ENCODE assay signal across 31 mouse cellular contexts in genomic region chr6:85180036-85180435, GRCm38 (mm10). TPM values are rescaled to one million over a fixed set of nuclear protein-coding genes. Genes with fewer than 3 reads are reported as not detected.
DNase-seq lines count a peak whose midpoint lies in the region; ATAC-seq and TF ChIP-seq lines count a peak whose summit lies in the region.
"Had no signal": no experiment of that assay in that cellular context is flagged by ENCODE, and none has a peak within 500 bp of the region (broad histone marks: within the 10 kb centered on the region; RNA-seq: fewer than 3 reads in every experiment).

No protein-coding gene starts in this region.

- peak; percentile 78 for DNase-seq in kidney, adult 18-20 months
- peak; percentile 43 for DNase-seq in liver, adult 2 months (ENCODE audit: extremely low read depth, low read depth, low spot score)
- no peak for DNase-seq in liver, postnatal 0 days
- DNase-seq in kidney, postnatal 25 days: peak; percentile 75 to 89
- DNase-seq: adrenal gland, postnatal 10 days; adrenal gland, postnatal 36 days; B cell, adult 2 months; cerebellum, adult 18-20 months; cerebellum, adult 9-10 months; cerebellum, postnatal 14 days; gastrocnemius, postnatal 10 days; gastrocnemius, postnatal 36 days; heart, adult 2 months; heart, postnatal 14 days; heart, postnatal 4 days had no signal

- H3K4me3 ChIP-seq in kidney, embryonic 14.5 days (ENCODE audit: low read length): no peak overlapping the region
- no peak overlapping the region for H3K4me3 ChIP-seq in liver, adult 2 months (ENCODE audit: insufficient read depth, low read depth, low read length)
- no peak overlapping the region for H3K4me3 ChIP-seq in liver, postnatal 0 days (ENCODE audit: low read depth, low read length)
- H3K4me3 ChIP-seq in intestine, postnatal 0 days (ENCODE audit: low read depth, low read length): no peak overlapping the region
- H3K4me3 ChIP-seq: forebrain, embryonic 10.5 days; forebrain, embryonic 13.5 days; heart, adult 2 months; heart, embryonic 10.5 days; heart, embryonic 13.5 days had no signal

- no peak for TF ChIP-seq CTCF in liver, adult 2 months (IDR thresholded peaks at IDR 0.05; ENCODE audit: low read depth, low read length)
- TF ChIP-seq CTCF in liver, postnatal 0 days (IDR thresholded peaks at IDR 0.05; ENCODE audit: low read depth): no peak
- TF ChIP-seq CTCF in intestine, postnatal 0 days (IDR thresholded peaks at IDR 0.05; ENCODE audit: low read depth): no peak

- no peaks in the 10 kb centered on the region for H3K4me1 ChIP-seq in kidney, embryonic 14.5 days (ENCODE audit: control insufficient read depth, insufficient read depth, low read length)
- no peaks in the 10 kb centered on the region for H3K4me1 ChIP-seq in liver, adult 2 months (ENCODE audit: control insufficient read depth, insufficient read depth, low read length)
- no peaks in the 10 kb centered on the region for H3K4me1 ChIP-seq in liver, postnatal 0 days (ENCODE audit: insufficient read depth)
- H3K4me1 ChIP-seq in intestine, postnatal 0 days (replicated peaks; ENCODE audit: control insufficient read depth, insufficient read depth, low read length): no peaks in the 10 kb centered on the region
- H3K4me1 ChIP-seq: forebrain, embryonic 10.5 days; forebrain, embryonic 13.5 days; heart, embryonic 10.5 days; heart, embryonic 13.5 days had no signal

- 58% methylated on average over 2 of the region's 2 CpGs for WGBS in kidney, embryonic 14.5 days
- WGBS in liver, adult 2 months: 14% methylated on average over 2 of the region's 2 CpGs
- 41% methylated on average over 2 of the region's 2 CpGs for WGBS in liver, postnatal 0 days (ENCODE audit: insufficient replicate concordance)
- 66% methylated on average over 2 of the region's 2 CpGs for WGBS in intestine, postnatal 0 days

- no peaks in the 10 kb centered on the region for H3K79me2 ChIP-seq in liver, adult 2 months (ENCODE audit: control insufficient read depth, insufficient read depth, low read length)

- no peak overlapping the region for H3K27ac ChIP-seq in kidney, embryonic 14.5 days (ENCODE audit: low read depth, low read length)
- H3K27ac ChIP-seq in liver, adult 2 months (replicated peaks; ENCODE audit: insufficient read depth, low read depth, low read length): no peak overlapping the region
- no peak overlapping the region for H3K27ac ChIP-seq in liver, postnatal 0 days (ENCODE audit: low read depth)
- no peak overlapping the region for H3K27ac ChIP-seq in intestine, postnatal 0 days (ENCODE audit: low read depth, low read length)
- H3K27ac ChIP-seq: forebrain, embryonic 10.5 days; forebrain, embryonic 13.5 days; heart, adult 2 months; heart, embryonic 10.5 days; heart, embryonic 13.5 days had no signal

- no peak overlapping the region for H3K9ac ChIP-seq in kidney, embryonic 14.5 days (ENCODE audit: low read depth, low read length)
- no peak overlapping the region for H3K9ac ChIP-seq in liver, adult 2 months (ENCODE audit: low read depth, low read length)
- no peak overlapping the region for H3K9ac ChIP-seq in liver, postnatal 0 days (replicated peaks)
- H3K9ac ChIP-seq in intestine, postnatal 0 days (ENCODE audit: low read depth, low read length): no peak overlapping the region
- H3K9ac ChIP-seq: forebrain, embryonic 13.5 days; heart, embryonic 13.5 days had no signal

- no peak overlapping the region for H3K4me2 ChIP-seq in kidney, embryonic 14.5 days (replicated peaks; ENCODE audit: low read depth, low read length)
- no peak overlapping the region for H3K4me2 ChIP-seq in liver, postnatal 0 days (ENCODE audit: low read depth, low read length)
- no peak overlapping the region for H3K4me2 ChIP-seq in intestine, postnatal 0 days (replicated peaks; ENCODE audit: low read depth)
- H3K4me2 ChIP-seq: forebrain, embryonic 13.5 days; heart, embryonic 13.5 days had no signal

- no peak for ATAC-seq in kidney, embryonic 14.5 days (ENCODE audit: low FRiP score, low TSS enrichment)
- no peak for ATAC-seq in liver, postnatal 0 days
- ATAC-seq in intestine, postnatal 0 days: no peak
- no peak for ATAC-seq in megakaryocyte progenitor cell, adult 5-6 weeks (replicated peaks; ENCODE audit: poor library complexity)
- ATAC-seq: forebrain, embryonic 13.5 days; forebrain, embryonic 16.5 days; Patski had no signal

- no peaks in the 10 kb centered on the region for H3K36me3 ChIP-seq in kidney, embryonic 14.5 days (ENCODE audit: control insufficient read depth, insufficient read depth, low read length)
- H3K36me3 ChIP-seq in liver, adult 2 months (ENCODE audit: control insufficient read depth, insufficient read depth, low read length): no peaks in the 10 kb centered on the region
- H3K36me3 ChIP-seq in liver, postnatal 0 days (replicated peaks; ENCODE audit: insufficient read depth, low read length): no peaks in the 10 kb centered on the region
- H3K36me3 ChIP-seq in intestine, postnatal 0 days (ENCODE audit: control insufficient read depth, insufficient read depth): no peaks in the 10 kb centered on the region
- H3K36me3 ChIP-seq: forebrain, embryonic 10.5 days; G1E; heart, embryonic 10.5 days; heart, embryonic 13.5 days had no signal

- no peak for TF ChIP-seq EP300 in liver, postnatal 0 days (IDR thresholded peaks at IDR 0.05; ENCODE audit: low read depth)

- peaks cover 16% of the 10 kb centered on the region for H3K27me3 ChIP-seq in kidney, embryonic 14.5 days (ENCODE audit: control insufficient read depth, insufficient read depth, low read length)
- H3K27me3 ChIP-seq in liver, adult 2 months (ENCODE audit: control insufficient read depth, insufficient read depth, low read length): no peaks in the 10 kb centered on the region
- H3K27me3 ChIP-seq in liver, postnatal 0 days (ENCODE audit: insufficient read depth, low read length): peaks cover 7% of the 10 kb centered on the region
- H3K27me3 ChIP-seq in intestine, postnatal 0 days (replicated peaks; ENCODE audit: control insufficient read depth, insufficient read depth, low read length): peaks cover 8% of the 10 kb centered on the region

- no peaks in the 10 kb centered on the region for H3K9me3 ChIP-seq in kidney, embryonic 14.5 days (ENCODE audit: control insufficient read depth, low read length)
- no peaks in the 10 kb centered on the region for H3K9me3 ChIP-seq in liver, postnatal 0 days (ENCODE audit: low read length)
- H3K9me3 ChIP-seq in intestine, postnatal 0 days (ENCODE audit: control insufficient read depth): no peaks in the 10 kb centered on the region
- H3K9me3 ChIP-seq: forebrain, embryonic 10.5 days; forebrain, embryonic 13.5 days; G1E; heart, embryonic 10.5 days; heart, embryonic 13.5 days had no signal

- no peak for TF ChIP-seq POLR2A in liver, adult 2 months (IDR thresholded peaks at IDR 0.05; ENCODE audit: extremely low read depth, insufficient read depth, low read length)

RNA-seq across cellular contexts. Expression of gene Emx1, which starts 7.2 kb away (rescaled TPM):
- polyA plus RNA-seq in kidney, embryonic 14.5 days (2014; fragmentation: Nextera tagmentation; extraction: Ambion mirVana): 7.5 and 8.5 TPM in 2 replicates
- not detected in 2 replicates for total RNA-seq in liver, adult 2 months (2014; rRNA removed)
- polyA plus RNA-seq in liver, adult 2 months (2012; rRNA removed): not detected in 2 replicates
- polyA plus RNA-seq in liver, postnatal 0 days (2015; fragmentation: Nextera tagmentation; extraction: Ambion mirVana): not detected in 2 replicates
- polyA plus RNA-seq in intestine, postnatal 0 days (2015; fragmentation: Nextera tagmentation; extraction: Ambion mirVana): not detected in 2 replicates
- total RNA-seq in megakaryocyte progenitor cell, adult 5-6 weeks (2015): not detected in 2 replicates
- not detected in 2 replicates for total RNA-seq in megakaryocyte progenitor cell, adult 5-6 weeks (2017)
- total RNA-seq: adrenal gland, adult 18-20 months; adrenal gland, postnatal 10 days; adrenal gland, postnatal 36 days; CH12.LX; G1E; gastrocnemius, adult 18-20 months; gastrocnemius, postnatal 10 days; gastrocnemius, postnatal 36 days; granulocyte monocyte progenitor cell, adult 5-6 weeks; heart, adult 2 months; heart, postnatal 14 days; heart, postnatal 4 days had no signal
- polyA plus RNA-seq: G1E; heart, adult 2 months; heart, embryonic 13.5 days; heart, embryonic 16.5 days; hindbrain, embryonic 11.5 days; Patski had no signal

RNA-seq across cellular contexts. Expression of gene Spr, which starts 42.5 kb away (rescaled TPM):
- 79.4 and 100 TPM in 2 replicates for polyA plus RNA-seq in kidney, embryonic 14.5 days (2014; fragmentation: Nextera tagmentation; extraction: Ambion mirVana)
- total RNA-seq in liver, adult 2 months (2014; rRNA removed): 143 and 164 TPM in 2 replicates
- polyA plus RNA-seq in liver, adult 2 months (2012; rRNA removed): 53.2 and 68.0 TPM in 2 replicates
- polyA plus RNA-seq in liver, postnatal 0 days (2015; fragmentation: Nextera tagmentation; extraction: Ambion mirVana): 61.1 and 62.6 TPM in 2 replicates
- 66.2 and 70.7 TPM in 2 replicates for polyA plus RNA-seq in intestine, postnatal 0 days (2015; fragmentation: Nextera tagmentation; extraction: Ambion mirVana)
- 18.1 and 23.7 TPM in 2 replicates for total RNA-seq in megakaryocyte progenitor cell, adult 5-6 weeks (2015)
- 23.6 and 29.4 TPM in 2 replicates for total RNA-seq in megakaryocyte progenitor cell, adult 5-6 weeks (2017)
